Mouse (Mus musculus) spleen, adult 12 weeks (tissue): ENCODE data around the gene Shisa2.
"Not testable (repeated sequence)": the region's sequence is repeated elsewhere in the genome, so short reads cannot be mapped to it uniquely, and the experiment has no call there.

ENCODE experiments used
- DNase-seq: peaks from one replicate; pipeline ENCODE4 v3.0.0; 2022; ENCODE audit warnings: low spot score

The Shisa2 gene

GRCm38 (mm10) chr14:59625158-59625805 is at the start of gene Shisa2:
TSS of gene Shisa2 (plus strand) at chr14:59625308.
- DNase-seq = no peak

- DNase-seq = no peak
Observed at GRCm38 (mm10) chr14:59576385-59576784, 48.7 kb upstream of the Shisa2 start.

GRCm38 (mm10) chr14:59590614-59591013 is 34.5 kb upstream of the Shisa2 start:
- DNase-seq = no peak

GRCm38 (mm10) chr14:59591901-59592300 is 33.2 kb upstream of the Shisa2 start:
- no peak for DNase-seq

- DNase-seq = no peak
Observed at GRCm38 (mm10) chr14:59592593-59592992, 32.5 kb upstream of the Shisa2 start.

- no peak for DNase-seq
Observed at GRCm38 (mm10) chr14:59594988-59595387, 30.1 kb upstream of the Shisa2 start.

GRCm38 (mm10) chr14:59597398-59598259 is 27.5 kb upstream of the Shisa2 start, which contains the start of gene Cdadc1:
TSS of gene Cdadc1 (minus strand) at chr14:59597959.
- DNase-seq = peak; percentile 96

GRCm38 (mm10) chr14:59598260-59598627 is 26.9 kb upstream of the Shisa2 start:
- no peak for DNase-seq

- DNase-seq = no peak
Observed at GRCm38 (mm10) chr14:59604002-59604645, 21.0 kb upstream of the Shisa2 start.

- peak; percentile 55 for DNase-seq
Observed at GRCm38 (mm10) chr14:59605671-59606353, 19.3 kb upstream of the Shisa2 start.

- DNase-seq = no peak
Observed at GRCm38 (mm10) chr14:59607021-59607420, 18.1 kb upstream of the Shisa2 start.

GRCm38 (mm10) chr14:59612920-59613625 is 12.0 kb upstream of the Shisa2 start:
- DNase-seq = no peak

GRCm38 (mm10) chr14:59614149-59614548 is 11.0 kb upstream of the Shisa2 start:
- not testable (repeated sequence) for DNase-seq

- DNase-seq = no peak
Observed at GRCm38 (mm10) chr14:59616802-59617201, 8.3 kb upstream of the Shisa2 start.

GRCm38 (mm10) chr14:59624326-59624885 is 702 bp upstream of the Shisa2 start:
- no peak for DNase-seq

GRCm38 (mm10) chr14:59625806-59626364 is 777 bp downstream of the Shisa2 start:
- DNase-seq = no peak

GRCm38 (mm10) chr14:59626711-59627110 is 1.6 kb downstream of the Shisa2 start:
- DNase-seq = no peak

GRCm38 (mm10) chr14:59627142-59627680 is 2.1 kb downstream of the Shisa2 start:
- DNase-seq = no peak

- no peak for DNase-seq
Observed at GRCm38 (mm10) chr14:59627823-59628222, 2.7 kb downstream of the Shisa2 start.

- DNase-seq = no peak
Observed at GRCm38 (mm10) chr14:59629308-59629707, 4.2 kb downstream of the Shisa2 start.

GRCm38 (mm10) chr14:59630096-59630495 is 5.0 kb downstream of the Shisa2 start:
- DNase-seq = no peak
